Mouse (Mus musculus): ENCODE measurements around the gene Ap3d1.

DNA sequence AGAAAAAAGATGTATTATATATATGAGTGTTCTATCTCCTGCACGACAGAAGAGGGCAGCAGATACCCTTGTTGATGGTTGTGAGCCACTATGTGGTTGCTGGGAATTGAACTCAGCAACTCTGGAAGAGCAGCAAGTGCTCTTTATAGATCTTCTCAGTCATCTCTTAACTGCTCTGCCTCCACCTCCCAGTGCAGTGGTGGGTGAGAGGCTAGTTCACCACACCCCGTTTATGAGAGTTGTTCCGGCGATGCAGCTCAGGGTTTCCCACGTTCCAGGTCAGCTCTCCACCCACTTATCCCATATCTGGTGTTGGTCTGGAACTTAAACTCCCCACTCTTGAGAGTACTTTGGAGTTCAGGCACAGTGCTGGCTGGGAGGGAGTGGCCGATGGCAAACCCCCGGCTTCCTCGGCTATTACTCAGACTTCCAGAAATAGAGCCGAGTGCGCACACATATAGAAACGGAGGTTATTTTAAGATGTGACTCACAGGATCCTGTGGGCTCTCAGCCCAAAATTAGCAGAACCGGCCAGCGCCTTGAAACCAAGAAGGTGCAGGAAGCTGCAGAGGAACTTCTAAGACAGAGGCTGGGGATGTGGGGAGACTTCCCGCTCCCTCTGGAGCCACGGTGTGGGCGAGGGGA, 9.2 kb upstream of the Ap3d1 start:
- TF ChIP-seq CTCF (IDR thresholded peaks at IDR 0.05; ENCODE audit: low read depth) (peak; percentile 64), EP300 (IDR thresholded peaks at IDR 0.05; ENCODE audit: low read depth) (no peak)
